Mouse (Mus musculus) kidney, adult 11 months (tissue): ENCODE measurements at regions not wholly inside any gene's neighbourhood (a gene's known extent, or its start where the extent isn't known, plus 50 kb on each side); places are given as distances from the start of the nearest gene placed in this dataset.

Experiments
- DNase-seq: peaks from one replicate; pipeline ENCODE4 v3.0.0; 2022

DNA sequence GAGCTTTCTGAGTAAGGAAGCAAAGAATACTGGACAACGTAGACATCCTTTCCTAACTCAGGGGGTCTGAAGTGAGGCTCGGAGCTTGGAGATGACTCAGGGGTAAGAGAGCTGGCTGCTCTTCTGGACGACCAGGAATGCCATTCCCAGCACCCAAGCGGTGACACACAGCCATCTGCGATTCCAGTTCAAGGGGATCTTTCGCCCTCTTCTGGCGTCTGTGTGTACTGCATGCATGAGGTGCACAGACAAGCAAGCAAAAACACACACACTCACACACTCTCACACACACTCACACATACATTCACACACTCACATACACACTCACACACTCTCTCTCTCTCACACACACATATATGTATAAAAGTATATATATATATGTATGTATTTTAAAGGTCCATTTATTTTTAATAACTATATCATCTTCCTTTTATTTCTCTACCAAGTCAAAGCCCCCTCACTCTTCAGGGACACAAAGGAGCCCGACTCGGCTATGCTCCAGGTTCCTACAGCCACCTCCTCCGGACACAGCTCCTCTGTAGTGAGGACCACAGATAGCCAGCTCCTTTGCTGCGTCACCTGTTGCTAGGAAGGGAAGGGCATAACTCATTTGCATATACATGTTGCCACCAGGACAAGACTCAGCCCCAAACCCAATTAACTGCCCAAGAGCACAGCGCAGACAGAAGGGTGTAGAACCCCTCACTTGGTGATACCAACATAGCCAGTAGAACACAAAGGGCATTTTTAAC lies 91.9 kb upstream of the Smad3 start:
- DNase-seq = no peak

DNA sequence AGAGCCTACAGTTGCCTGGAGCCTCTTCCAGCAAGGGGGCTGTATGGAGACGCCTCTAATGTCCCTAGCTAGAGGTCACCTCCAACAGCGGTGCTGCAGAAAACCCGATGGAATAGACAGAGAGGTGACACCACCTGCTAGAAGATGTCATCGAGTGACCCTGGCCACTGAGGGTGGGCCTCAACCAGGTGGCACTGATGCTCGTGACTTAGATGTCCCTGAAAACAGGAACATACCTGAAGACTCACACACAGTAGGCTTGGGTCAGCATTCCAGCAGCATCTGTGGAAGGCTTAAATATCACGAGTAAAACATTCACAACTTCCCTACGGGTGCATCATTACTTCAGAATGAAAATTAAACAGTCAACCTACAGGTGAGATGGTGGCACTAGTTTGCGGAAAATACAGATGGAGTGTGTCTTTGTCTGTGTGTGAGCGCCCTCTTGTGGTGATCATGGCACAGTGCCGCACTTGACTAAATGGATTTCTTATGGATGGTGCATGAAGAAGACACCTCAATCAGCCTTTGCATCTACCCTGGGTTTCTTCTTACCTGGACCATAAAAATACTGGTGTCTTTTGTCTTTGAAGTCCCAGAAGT lies 86.2 kb upstream of the Smad3 start:
- peak; percentile 50 for DNase-seq

DNA sequence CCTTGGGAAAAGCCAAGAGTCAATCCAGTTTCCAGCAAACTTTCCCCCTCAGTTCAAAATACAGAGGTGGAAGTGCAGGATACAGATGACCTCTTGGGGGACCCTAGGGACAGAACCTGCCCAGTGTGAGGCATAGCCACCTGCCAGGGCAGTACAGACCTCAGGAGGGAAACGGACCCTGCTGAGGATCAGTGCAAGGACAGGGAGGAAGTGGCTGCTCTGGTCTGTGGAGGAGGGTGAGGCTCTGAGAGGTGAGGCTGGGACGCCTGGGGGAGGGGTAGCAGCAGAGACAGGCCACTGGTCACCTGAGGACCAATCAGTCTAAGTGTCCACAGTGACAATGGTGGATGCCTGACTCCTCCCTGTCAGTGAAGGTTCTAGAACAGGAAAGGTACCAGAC lies 85.6 kb upstream of the Smad3 start:
- no peak for DNase-seq

DNA sequence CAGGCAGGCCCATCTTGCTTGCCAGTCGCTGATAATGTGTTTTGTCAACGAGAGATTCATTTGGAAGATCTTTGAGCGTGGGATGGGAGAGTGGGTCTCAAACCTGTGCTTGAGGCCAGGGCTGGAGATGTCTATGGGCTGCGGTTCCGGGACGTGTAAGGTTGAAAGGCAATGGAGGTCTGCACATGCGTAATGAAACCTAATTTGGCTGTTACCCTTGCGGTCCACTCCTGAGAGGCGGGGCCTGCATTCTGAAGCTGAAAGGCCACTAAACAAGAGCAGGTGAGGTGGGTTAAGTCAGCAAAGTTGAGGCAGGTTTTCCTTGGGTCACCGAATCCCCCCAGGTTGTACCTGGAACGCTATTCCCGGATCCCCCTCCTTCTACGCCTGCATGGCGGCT lies 83.3 kb upstream of the Smad3 start:
- no peak for DNase-seq

DNA sequence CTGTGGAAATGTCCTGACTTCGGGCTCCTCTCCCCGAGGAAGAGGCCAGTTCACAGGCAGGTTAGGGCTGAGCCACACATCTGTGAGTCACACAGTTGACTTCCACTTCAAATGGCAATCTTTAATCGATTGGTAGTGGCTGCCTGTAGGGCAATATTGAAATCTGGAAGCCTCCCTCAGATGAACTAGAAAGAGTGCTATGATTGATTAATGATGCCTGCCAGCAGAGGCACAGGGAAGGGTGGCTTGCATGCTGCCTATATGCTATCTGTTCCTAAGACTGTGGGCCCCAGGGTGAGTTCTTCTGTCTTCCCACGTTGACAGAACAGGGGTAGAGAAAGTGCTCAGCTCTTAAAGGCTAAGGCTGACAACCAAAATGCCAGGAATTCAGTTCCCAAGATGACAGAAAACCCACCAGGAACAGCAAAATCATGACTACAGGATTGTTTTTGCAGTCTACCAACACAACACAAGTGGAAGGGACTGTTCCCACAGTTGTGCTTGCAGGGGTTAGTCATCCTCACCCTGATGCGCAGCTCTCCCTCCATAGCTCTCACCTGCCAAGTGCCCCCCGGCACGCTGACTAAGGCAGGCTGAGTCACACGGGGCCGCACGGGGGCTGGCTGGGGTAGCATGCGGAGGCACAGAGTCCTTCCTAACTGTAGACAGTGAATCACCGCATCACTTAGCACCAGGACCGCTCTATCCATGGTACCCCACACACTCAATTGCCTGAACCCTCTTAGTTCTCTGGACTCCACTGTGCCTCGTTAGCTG lies 81.4 kb upstream of the Smad3 start:
- DNase-seq = no peak

DNA sequence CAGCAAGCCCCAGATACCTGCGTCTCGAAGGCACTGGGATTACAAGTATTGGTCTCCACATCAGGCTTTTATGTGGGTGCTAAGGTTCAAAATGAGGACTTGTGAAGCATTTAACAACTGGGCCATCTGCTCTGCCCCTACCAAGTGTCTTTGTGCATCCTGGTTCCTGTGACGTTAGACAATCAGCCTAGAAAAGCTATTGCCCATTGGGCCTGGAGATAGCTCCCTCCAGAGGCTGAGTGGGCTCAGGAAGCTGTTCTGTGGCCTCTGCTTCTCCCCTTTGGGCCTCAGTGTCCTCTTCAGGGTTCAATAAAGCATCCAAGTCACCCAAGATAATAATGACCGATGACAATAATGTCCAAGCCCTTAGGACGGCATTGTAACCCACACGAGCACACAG lies 79.8 kb upstream of the Smad3 start:
- no peak for DNase-seq

DNA sequence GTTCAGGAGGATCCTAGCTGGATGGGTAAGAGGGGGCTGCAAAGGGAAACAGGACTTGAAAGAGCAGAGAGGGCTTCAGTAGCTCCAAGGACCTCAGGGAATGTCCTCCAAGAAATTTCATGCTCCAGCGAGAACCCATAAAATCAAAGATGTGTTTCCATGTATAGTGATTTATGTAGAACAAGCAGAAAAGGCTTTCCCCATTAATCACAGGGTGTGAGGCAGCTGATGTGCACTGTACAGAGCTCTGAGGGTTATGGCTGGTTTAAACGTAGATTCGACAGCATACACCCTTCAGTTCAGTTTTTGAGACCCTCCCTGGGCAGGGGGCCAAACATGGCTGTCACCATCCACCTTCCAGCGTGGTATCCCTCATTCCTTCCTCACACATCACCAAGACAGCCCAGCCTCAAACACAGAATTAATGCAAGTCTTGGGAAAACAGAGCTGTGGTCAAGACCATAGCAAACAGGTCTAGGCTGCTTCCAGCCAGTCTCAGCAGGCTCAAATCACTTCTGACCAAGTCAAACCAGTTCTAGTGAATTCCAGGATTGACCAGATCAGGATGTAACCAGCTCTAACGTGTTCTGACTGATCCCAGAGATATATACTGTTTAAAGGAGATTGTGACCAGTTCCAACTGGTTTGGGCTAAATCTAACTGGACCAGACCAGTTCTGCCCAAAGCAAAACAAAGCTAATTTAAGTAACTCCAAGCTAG lies 78.9 kb upstream of the Smad3 start:
- peak; percentile 38 for DNase-seq

DNA sequence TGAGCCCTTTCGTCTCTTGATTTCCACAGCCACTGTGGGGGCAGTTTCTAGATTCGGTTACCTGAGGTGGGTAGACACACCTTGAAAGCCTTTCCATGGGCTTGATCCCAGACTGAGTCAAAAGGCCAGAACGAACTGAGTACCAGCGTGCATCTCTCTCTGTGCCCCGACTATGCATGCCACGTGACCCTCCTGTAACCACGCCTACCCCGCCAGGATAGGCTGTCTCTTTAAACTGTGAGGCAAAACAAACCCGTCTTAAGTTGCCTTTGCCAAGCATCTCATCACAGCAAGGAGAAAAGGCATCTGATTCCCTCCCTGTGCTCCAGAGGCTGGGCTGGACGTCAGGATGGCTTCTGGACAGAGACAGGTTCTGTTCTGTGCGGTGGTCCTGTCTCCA lies 78.2 kb upstream of the Smad3 start:
- DNase-seq = no peak

DNA sequence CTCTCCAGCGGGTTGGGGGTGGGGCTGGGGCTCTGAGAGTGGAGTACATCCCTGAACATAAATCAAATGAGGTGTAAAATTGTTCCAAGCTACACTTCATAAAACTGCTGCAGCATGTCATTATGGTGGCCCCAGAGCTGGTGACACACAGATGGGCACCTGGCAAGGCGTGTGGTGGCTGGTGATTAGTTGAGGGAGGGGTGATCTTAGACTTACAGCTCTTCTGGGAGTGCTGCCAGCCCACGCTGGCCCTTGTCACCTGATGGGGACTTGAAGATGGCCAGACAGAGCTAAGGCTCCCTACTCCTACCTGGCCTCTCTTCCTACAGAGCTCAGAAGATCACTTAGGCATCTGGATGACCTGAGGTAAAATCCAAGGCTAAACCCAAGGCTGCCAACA lies 76.6 kb upstream of the Smad3 start:
- no peak for DNase-seq

DNA sequence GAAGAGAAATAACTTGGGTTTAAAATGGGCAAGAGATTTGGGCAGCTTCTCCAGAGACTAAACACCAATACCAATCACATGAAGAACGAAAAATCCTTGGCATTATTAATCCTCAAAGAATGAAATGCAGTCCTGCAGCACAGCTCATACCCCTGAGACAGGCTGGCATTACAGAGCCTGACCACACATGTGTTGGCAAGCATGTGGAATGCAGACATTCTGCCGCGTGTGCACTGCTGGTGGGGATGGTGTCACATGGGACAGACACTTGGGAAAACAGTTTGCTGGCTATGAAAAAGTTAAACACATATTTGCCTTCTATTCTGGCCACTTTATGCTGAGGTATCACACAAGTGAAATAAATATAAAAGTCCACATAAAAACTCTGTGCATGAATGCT lies 60.4 kb upstream of the Smad3 start:
- DNase-seq = no peak

DNA sequence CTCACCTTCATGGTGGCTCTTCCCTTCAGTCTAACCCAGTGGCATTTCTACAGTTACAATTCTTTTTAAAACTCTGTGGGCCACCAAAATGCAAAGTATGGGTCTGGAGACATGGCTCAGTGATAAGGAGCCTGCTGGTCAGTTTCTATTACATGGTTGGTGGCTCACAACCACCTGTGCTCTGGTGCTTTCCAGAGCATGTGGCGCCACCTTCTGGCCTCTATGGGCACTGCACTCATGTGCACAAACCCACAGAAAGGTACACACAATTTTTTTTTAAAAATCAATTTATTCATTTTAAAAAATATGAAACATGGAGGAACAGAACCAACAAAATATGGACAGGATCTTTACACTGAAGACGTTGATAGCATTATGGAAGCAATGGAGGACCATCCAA lies 58.7 kb upstream of the Smad3 start:
- DNase-seq = no peak

DNA sequence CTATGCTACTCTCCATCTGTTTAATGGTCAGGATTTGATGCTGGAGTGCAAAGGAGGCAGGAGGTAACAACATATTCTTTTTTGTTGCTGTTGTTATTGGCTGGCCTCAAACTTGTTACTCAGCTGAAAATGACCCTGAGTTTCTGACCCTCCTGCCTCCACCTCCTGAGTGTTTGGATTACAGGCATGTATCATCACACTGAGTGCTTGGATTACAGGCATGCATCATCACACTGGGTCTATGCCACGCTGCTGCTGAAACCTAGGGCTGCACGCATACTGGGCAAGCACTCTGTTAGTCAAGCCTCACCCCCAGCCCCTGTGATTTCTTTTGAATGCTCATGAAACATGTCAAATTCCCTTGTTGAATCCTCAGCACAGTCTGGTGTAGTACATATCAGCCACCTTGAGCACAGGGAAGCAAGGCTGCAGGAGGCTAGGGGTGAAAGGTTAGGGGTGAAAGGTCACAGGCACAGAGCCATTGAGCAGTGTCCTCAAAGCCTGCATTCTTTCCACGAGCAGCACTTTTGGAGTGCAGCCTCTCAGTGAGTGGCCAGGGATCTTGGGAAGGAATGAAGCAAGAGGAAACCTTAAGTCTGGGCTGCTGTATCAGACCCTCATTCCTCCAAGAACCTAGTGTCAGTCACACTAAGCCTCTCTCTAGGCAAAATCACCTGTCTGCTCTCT lies 52.2 kb upstream of the Smad3 start:
- DNase-seq = no peak
